Mouse (Mus musculus) myocyte (in vitro differentiated cells): ENCODE measurements around the gene Anln.

ENCODE experiments used
- MYOG ChIP-seq, 3 experiments: IDR thresholded peaks; one replicate each; pipeline ENCODE4 v1.6.1; 2011; ENCODE audit warnings: control low read depth in 2 of 3, low read depth in 2 of 3, mild to moderate bottlenecking in 2 of 3; ENCODE audit not compliant: insufficient read length in 2 of 3, control insufficient read depth in 1 of 3, insufficient read depth in 1 of 3
- USF1 ChIP-seq: IDR thresholded peaks from one replicate; pipeline ENCODE4 v1.6.1; 2011; ENCODE audit warnings: low read depth, mild to moderate bottlenecking, control low read depth, moderate library complexity

DNA sequence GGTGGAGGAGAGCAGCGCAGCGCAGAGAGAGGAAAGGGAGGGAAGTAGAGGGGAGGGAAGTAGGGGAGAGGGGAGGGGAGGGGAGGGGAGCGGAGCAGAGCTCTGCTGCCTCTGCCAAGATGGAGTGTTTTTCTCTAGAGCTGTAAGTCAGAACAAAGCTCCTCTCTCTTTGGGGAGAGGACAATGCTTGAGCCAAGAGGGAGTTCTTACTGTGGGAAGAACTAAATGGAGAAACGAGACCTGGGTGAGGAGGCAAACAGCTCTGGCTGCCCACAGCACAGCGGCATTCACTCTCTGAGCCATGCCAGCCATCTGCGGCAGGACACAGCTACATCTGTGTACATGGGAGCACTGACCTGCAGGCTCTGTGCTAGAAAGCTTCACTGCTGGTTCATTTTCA lies 21.0 kb downstream of the Anln start:
- TF ChIP-seq MYOG (IDR thresholded peaks at IDR 0.05; ENCODE audit: control insufficient read depth in 1 of 3, insufficient read depth in 1 of 3, insufficient read length in 2 of 3, low read depth in 2 of 3) = no peak
- no peak for TF ChIP-seq USF1
